Mouse (Mus musculus) liver, postnatal 0 days (tissue): ENCODE results near the gene Olfr282. TPM values are rescaled to one million over a fixed set of nuclear protein-coding genes. Genes with fewer than 3 reads are reported as not detected.
"Not testable (repeated sequence)": the region's sequence is repeated elsewhere in the genome, so short reads cannot be mapped to it uniquely, and the experiment has no call there.

Experiments used
- ATAC-seq: fragments of 200-750 bp; cut with Nextera tagmentation; 2 replicates; pipeline ENCODE4 v1.8.0; 2017; ENCODE audit warnings: mild to moderate bottlenecking, moderate library complexity
- DNase-seq: peaks from one replicate; pipeline ENCODE4 v3.0.0-alpha.2; 2016
- H3K27ac ChIP-seq: fragments of 300-500 bp; sonication (generic); 2 replicates; pipeline ENCODE4 v1.5.1; 2014; ENCODE audit warnings: antibody characterized with exemption, moderate library complexity, mild to moderate bottlenecking, low read depth
- H3K27me3 ChIP-seq: fragments of 300-500 bp; sonication (generic); 2 replicates; pipeline ENCODE4 v1.6.1; 2014; ENCODE audit warnings: low read length, control low read depth, mixed read lengths; ENCODE audit not compliant: insufficient read depth
- H3K36me3 ChIP-seq: fragments of 300-500 bp; sonication (generic); replicated peaks from 2 replicates; pipeline ENCODE4 v1.6.1; 2014; ENCODE audit warnings: mild to moderate bottlenecking, control low read depth, low read length, moderate library complexity, mixed read lengths; ENCODE audit not compliant: insufficient read depth
- H3K4me1 ChIP-seq: fragments of 300-500 bp; sonication (generic); 2 replicates; pipeline ENCODE4 v1.6.1; 2014; ENCODE audit warnings: antibody characterized with exemption, mild to moderate bottlenecking, control low read depth; ENCODE audit not compliant: insufficient read depth
- H3K4me2 ChIP-seq: fragments of 300-500 bp; sonication (generic); 2 replicates; pipeline ENCODE4 v1.6.1; 2014; ENCODE audit warnings: low read depth, mild to moderate bottlenecking, low read length, moderate library complexity, mixed read lengths
- H3K4me3 ChIP-seq: fragments of 300-500 bp; sonication (generic); 2 replicates; pipeline ENCODE4 v1.5.1; 2014; ENCODE audit warnings: low read depth, low read length
- H3K9ac ChIP-seq: fragments of 300-500 bp; sonication (generic); replicated peaks from 2 replicates; pipeline ENCODE4 v1.6.1; 2014; ENCODE audit warnings: mild to moderate bottlenecking, moderate library complexity
- H3K9me3 ChIP-seq: fragments of 300-500 bp; sonication (generic); 2 replicates; pipeline ENCODE4 v1.6.1; 2016; ENCODE audit warnings: mild to moderate bottlenecking, control low read depth, low read length, mixed read lengths
- CTCF ChIP-seq: sonication (generic); IDR thresholded peaks from 2 replicates; pipeline ENCODE4 v1.5.1; 2016; ENCODE audit warnings: antibody characterized with exemption, low read depth
- EP300 ChIP-seq: IDR thresholded peaks from 2 replicates; pipeline ENCODE4 v1.6.1; 2016; ENCODE audit warnings: antibody characterized with exemption, low read depth, mild to moderate bottlenecking
- WGBS: fragments of 180-500 bp; shearing (Covaris S2); extraction: QIAGEN DNeasy Blood & Tissue Kit; methylation state at CpG from one replicate; pipeline ENCODE4 v1.1.7; 2014; ENCODE audit not compliant: insufficient replicate concordance; 5-methylcytosine and 5-hydroxymethylcytosine counted together
- polyA plus RNA-seq: library from polyadenylated mRNA; unstranded; fragments of >200 nt; fragmentation: Nextera tagmentation; extraction: Ambion mirVana; gene quantifications from 2 replicates; pipeline ENCODE4 v1.2.1, GENCODE M21; 2015

Olfr282 gene
- polyA plus RNA-seq, 1 experiment from 2014 or later, result not detected

GRCm38 (mm10) chr15:98402356-98402755, 28.7 kb upstream of the Olfr282 start:
- Histone ChIP-seq H3K4me1 (no peaks in the 10 kb centered on the region), H3K27me3 (no peaks in the 10 kb centered on the region), H3K4me3 (no peak overlapping the region), H3K9me3 (no peaks in the 10 kb centered on the region), H3K27ac (no peak overlapping the region), H3K4me2 (no peak overlapping the region), H3K36me3 (no peaks in the 10 kb centered on the region), H3K9ac (no peak overlapping the region)
- WGBS, result 81% methylated on average over 10 of the region's 10 CpGs
- DNase-seq (peak; percentile 3), ATAC-seq (no peak)
- TF ChIP-seq EP300 (no peak), CTCF (no peak)

GRCm38 (mm10) chr15:98408406-98409060, 22.5 kb upstream of the Olfr282 start:
- Histone ChIP-seq H3K4me3 (no peak overlapping the region), H3K4me2 (no peak overlapping the region), H3K9me3 (no peaks in the 10 kb centered on the region), H3K9ac (no peak overlapping the region), H3K36me3 (no peaks in the 10 kb centered on the region), H3K4me1 (no peaks in the 10 kb centered on the region), H3K27me3 (no peaks in the 10 kb centered on the region), H3K27ac (no peak overlapping the region)
- no peak for ATAC-seq
- TF ChIP-seq EP300 (no peak), CTCF (0 out of 2 replicates have a peak, but pooled peaks have one; percentile 21)
- 59% methylated on average over 17 of the region's 17 CpGs for WGBS
- no peak for DNase-seq

- ATAC-seq, result no peak
- Histone ChIP-seq H3K36me3 (no peaks in the 10 kb centered on the region), H3K27me3 (no peaks in the 10 kb centered on the region), H3K9me3 (no peaks in the 10 kb centered on the region), H3K4me1 (no peaks in the 10 kb centered on the region), H3K27ac (no peak overlapping the region), H3K4me3 (no peak overlapping the region), H3K9ac (no peak overlapping the region), H3K4me2 (no peak overlapping the region)
- DNase-seq, result no peak
- TF ChIP-seq CTCF (no peak), EP300 (no peak)
- WGBS, result 83% methylated on average over 2 of the region's 2 CpGs
Measured at GRCm38 (mm10) chr15:98409635-98410034, 21.4 kb upstream of the Olfr282 start.

GRCm38 (mm10) chr15:98410249-98410648, 20.8 kb upstream of the Olfr282 start:
- H3K4me3 ChIP-seq, result no peak overlapping the region
- H3K27ac ChIP-seq, result no peak overlapping the region
- H3K36me3 ChIP-seq, result no peaks in the 10 kb centered on the region
- ATAC-seq, result no peak
- H3K4me2 ChIP-seq, result no peak overlapping the region
- TF ChIP-seq EP300 (no peak), CTCF (no peak)
- H3K9me3 ChIP-seq, result no peaks in the 10 kb centered on the region
- no peaks in the 10 kb centered on the region for H3K4me1 ChIP-seq
- no peak overlapping the region for H3K9ac ChIP-seq
- no peak for DNase-seq
- WGBS, result 75% methylated on average over 9 of the region's 9 CpGs
- H3K27me3 ChIP-seq, result no peaks in the 10 kb centered on the region

GRCm38 (mm10) chr15:98415996-98416395, 15.0 kb upstream of the Olfr282 start:
- no peak overlapping the region for H3K4me2 ChIP-seq
- H3K9me3 ChIP-seq, result no peaks in the 10 kb centered on the region
- no peak for DNase-seq
- H3K4me3 ChIP-seq, result no peak overlapping the region
- no peak overlapping the region for H3K9ac ChIP-seq
- TF ChIP-seq CTCF (no peak), EP300 (no peak)
- no peak for ATAC-seq
- no peak overlapping the region for H3K27ac ChIP-seq
- no peaks in the 10 kb centered on the region for H3K36me3 ChIP-seq
- no peaks in the 10 kb centered on the region for H3K4me1 ChIP-seq
- H3K27me3 ChIP-seq, result no peaks in the 10 kb centered on the region
- 41% methylated on average over 4 of the region's 4 CpGs for WGBS

GRCm38 (mm10) chr15:98416802-98417201, 14.2 kb upstream of the Olfr282 start:
- H3K9ac ChIP-seq, H3K36me3 ChIP-seq, ATAC-seq, H3K27me3 ChIP-seq, H3K27ac ChIP-seq, H3K4me1 ChIP-seq, DNase-seq, H3K9me3 ChIP-seq, H3K4me2 ChIP-seq, H3K4me3 ChIP-seq: not testable (repeated sequence)

- peak; percentile 37; the same call in 1 of the 2 replicates for TF ChIP-seq CTCF
- ATAC-seq, H3K9ac ChIP-seq, H3K27ac ChIP-seq, H3K36me3 ChIP-seq, H3K4me1 ChIP-seq, DNase-seq, H3K4me2 ChIP-seq, H3K4me3 ChIP-seq, H3K9me3 ChIP-seq, H3K27me3 ChIP-seq: not testable (repeated sequence)
- 8% methylated on average over 2 of the region's 3 CpGs for WGBS
Measured at GRCm38 (mm10) chr15:98417285-98417684, 13.7 kb upstream of the Olfr282 start.
